Mouse (Mus musculus): Measurements from ENCODE around the gene Pld1. TPM values are rescaled to one million over a fixed set of nuclear protein-coding genes. Genes with fewer than 3 reads are reported as not detected.

The Pld1 gene
- polyA plus RNA-seq, 1 experiment from 2014 or later: 9.0 TPM

GRCm38 (mm10) chr3:28178333-28178732 is 239.8 kb downstream of the Pld1 start:
- Histone ChIP-seq H3K36me3 (ENCODE audit: insufficient read depth, low read length) (no peaks in the 10 kb centered on the region), H3K4me3 (ENCODE audit: low read length) (no peak overlapping the region), H3K4me2 (replicated peaks; ENCODE audit: low read depth, low read length) (no peak overlapping the region), H3K4me1 (ENCODE audit: insufficient read depth, low read length) (no peaks in the 10 kb centered on the region), H3K27ac (ENCODE audit: low read length) (no peak overlapping the region), H3K9me3 (ENCODE audit: low read length) (no peaks in the 10 kb centered on the region), H3K27me3 (ENCODE audit: insufficient read depth, low read length) (no peaks in the 10 kb centered on the region), H3K9ac (replicated peaks; ENCODE audit: low read length) (no peak overlapping the region)
- WGBS: 51% methylated on average over 6 of the region's 6 CpGs
- ATAC-seq (ENCODE audit: low FRiP score, low TSS enrichment): no peak

Other genes with a start within 250 kb of the Pld1 start
- gene Fndc3b, start 227.4 kb upstream of the Pld1 start, polyA plus RNA-seq (2015; fragmentation: Nextera tagmentation; extraction: Ambion mirVana): 29.8 and 30.4 TPM in 2 replicates
- 0.24 and 0.35 TPM in 2 replicates for gene Tmem212, start 42.3 kb upstream of the Pld1 start, polyA plus RNA-seq (2015; fragmentation: Nextera tagmentation; extraction: Ambion mirVana)